Mouse (Mus musculus): Measurements from ENCODE around the gene Zfp810.

DNA sequence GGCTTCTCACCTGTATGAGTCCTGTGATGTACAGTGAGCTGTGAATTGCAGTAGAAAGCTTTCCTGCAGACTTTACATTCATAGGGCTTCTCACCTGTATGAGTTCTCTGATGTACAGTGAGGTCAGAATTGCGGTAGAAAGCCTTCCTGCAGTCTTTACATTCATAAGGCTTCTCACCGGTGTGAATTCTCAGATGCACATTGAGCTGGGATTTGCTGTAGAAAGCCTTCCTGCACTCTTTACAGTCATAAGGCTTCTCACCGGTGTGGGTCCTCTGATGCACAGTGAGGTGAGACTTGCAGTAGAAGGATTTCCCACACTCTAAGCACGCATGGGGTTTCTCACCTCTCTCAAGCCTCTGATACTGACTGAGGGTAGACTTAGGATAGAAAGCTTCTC is 28.7 kb downstream of the Zfp810 start:
- TF ChIP-seq CTCF (IDR thresholded peaks at IDR 0.05; ENCODE audit: low read depth, low read length): no peak
- TF ChIP-seq EP300 (IDR thresholded peaks at IDR 0.05; ENCODE audit: insufficient read depth, low read depth, low read length): no peak
